Comparison of ENCODE assay signal across 7 mouse cellular contexts in the genomic region with DNA sequence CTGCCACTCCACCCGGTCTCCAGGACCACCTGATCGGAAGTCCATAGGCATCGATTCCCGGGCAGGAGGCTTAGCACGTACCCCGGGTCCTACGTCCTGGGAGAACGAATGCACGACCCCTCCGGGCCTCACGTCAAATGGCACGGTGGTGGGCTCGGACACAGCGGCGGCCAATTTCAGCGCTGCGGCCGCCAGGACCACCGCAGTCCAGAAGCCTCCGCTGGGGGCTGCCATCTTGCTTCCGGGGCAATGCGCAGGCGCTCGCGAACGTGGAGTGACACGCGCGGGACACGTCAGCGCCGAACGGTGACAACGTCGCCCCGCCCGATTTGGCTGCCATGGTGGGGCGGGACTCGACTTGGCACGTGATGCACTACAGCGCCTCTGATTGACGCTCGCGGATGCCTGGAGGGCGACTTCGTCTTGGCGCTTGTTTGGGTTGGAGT. TPM values are rescaled to one million over a fixed set of nuclear protein-coding genes. Genes with fewer than 3 reads are reported as not detected.
DNase-seq lines count a peak whose midpoint lies in the region; ATAC-seq lines count a peak whose summit lies in the region.

Mydgf (minus strand) TSS at position 263 of the 446 bp plus-strand sequence.

- no peaks in the 10 kb centered on the region for H3K9me3 ChIP-seq in intestine, embryonic 16.5 days (ENCODE audit: control insufficient read depth, low read length)
- no peaks in the 10 kb centered on the region for H3K9me3 ChIP-seq in midbrain, embryonic 11.5 days (ENCODE audit: control insufficient read depth, low read length)

- peaks cover 14% of the 10 kb centered on the region for H3K36me3 ChIP-seq in intestine, embryonic 16.5 days (ENCODE audit: control insufficient read depth, insufficient read depth, low read length)
- H3K36me3 ChIP-seq in midbrain, embryonic 11.5 days (ENCODE audit: control insufficient read depth, insufficient read depth, low read length): peaks cover 14% of the 10 kb centered on the region; the same call in 1 of the 2 replicates

- no peaks in the 10 kb centered on the region for H3K27me3 ChIP-seq in intestine, embryonic 16.5 days (replicated peaks; ENCODE audit: control insufficient read depth, insufficient read depth, low read length)
- no peaks in the 10 kb centered on the region for H3K27me3 ChIP-seq in midbrain, embryonic 11.5 days (ENCODE audit: control insufficient read depth, insufficient read depth, low read length)

- ATAC-seq in intestine, embryonic 16.5 days: peak; percentile 90
- ATAC-seq in midbrain, embryonic 11.5 days (ENCODE audit: low FRiP score): peak; percentile 94

- intact Hi-C loops in left cerebral cortex, postnatal 36 days (cut with DNase I): no loop called here

- WGBS in intestine, embryonic 16.5 days: under 1% methylated on average over 47 of the region's 47 CpGs
- WGBS in midbrain, embryonic 11.5 days: under 1% methylated on average over 47 of the region's 47 CpGs

- peaks cover 16% of the 10 kb centered on the region for H3K4me1 ChIP-seq in intestine, embryonic 16.5 days (ENCODE audit: control insufficient read depth, insufficient read depth, low read length)
- peaks cover 10% of the 10 kb centered on the region for H3K4me1 ChIP-seq in midbrain, embryonic 11.5 days (ENCODE audit: control insufficient read depth, insufficient read depth, low read length)

- peak within 1 kb of the TSS; percentile 73 for H3K27ac ChIP-seq in intestine, embryonic 16.5 days (ENCODE audit: low read length)
- H3K27ac ChIP-seq in midbrain, embryonic 11.5 days (ENCODE audit: low read depth, low read length): no peak within 1 kb of the TSS; the same call in 1 of the 2 replicates

- DNase-seq in adrenal gland, adult 8-10 months: peak; percentile 94
- DNase-seq in embryo, embryonic 9.5 days (ENCODE audit: extremely low spot score): peak; percentile 92
- peak; percentile 96 for DNase-seq in gastrocnemius, postnatal 4 days (ENCODE audit: low spot score in 2 of 2)
- peak; percentile 95 for DNase-seq in left cerebral cortex, postnatal 36 days (ENCODE audit: low spot score in 2 of 2)
- DNase-seq in midbrain, embryonic 11.5 days (ENCODE audit: low spot score, missing footprints): peak; percentile 97
- DNase-seq in skeletal muscle tissue, adult 2 months (ENCODE audit: low read depth, low spot score): peak; percentile 93

- peak within 1 kb of the TSS; percentile 81 for H3K4me3 ChIP-seq in intestine, embryonic 16.5 days (ENCODE audit: low read length)
- peak within 1 kb of the TSS; percentile 70 for H3K4me3 ChIP-seq in midbrain, embryonic 11.5 days (ENCODE audit: low read depth, low read length)

- peak within 1 kb of the TSS; percentile 62 for H3K4me2 ChIP-seq in intestine, embryonic 16.5 days (ENCODE audit: low read depth, low read length)
- peak within 1 kb of the TSS; percentile 79 for H3K4me2 ChIP-seq in midbrain, embryonic 11.5 days

- H3K9ac ChIP-seq in intestine, embryonic 16.5 days (ENCODE audit: low read depth, low read length): peak within 1 kb of the TSS; percentile 90
- peak within 1 kb of the TSS; percentile 76 for H3K9ac ChIP-seq in midbrain, embryonic 11.5 days (ENCODE audit: low read length)

RNA-seq across cellular contexts. Expression of gene Mydgf, which starts in this region (rescaled TPM):
- 10 to 100 TPM; 49.4 to 62.3 (median 54.2) TPM for total RNA-seq in adrenal gland, adult 8-10 months (2022)
- 10 to 100 TPM; 42.4 to 47.5 TPM for total RNA-seq in gastrocnemius, postnatal 4 days (2021)
- polyA plus RNA-seq in intestine, embryonic 16.5 days (2015; fragmentation: Nextera tagmentation; extraction: Ambion mirVana): 119 and 121 TPM in 2 replicates
- 10 to 100 TPM; 39.7 to 43.9 TPM for total RNA-seq in left cerebral cortex, postnatal 36 days (2021)
- 52.3 and 57.7 TPM in 2 replicates for polyA plus RNA-seq in midbrain, embryonic 11.5 days (2014; fragmentation: Nextera tagmentation; extraction: Ambion mirVana)
